Mouse (Mus musculus): ENCODE data around the gene Tuba8. TPM values are rescaled to one million over a fixed set of nuclear protein-coding genes. Genes with fewer than 3 reads are reported as not detected.
A peak's percentile ranks its signal among the peaks of the same experiment; 100 is the strongest.

The Tuba8 gene
- polyA plus RNA-seq, 1 experiment from 2014 or later = 5.4 TPM

GRCm38 (mm10) chr6:121262004-121262403 is 51.5 kb downstream of the Tuba8 start:
- Histone ChIP-seq H3K4me1 (replicated peaks) (no peaks in the 10 kb centered on the region), H3K27ac (replicated peaks) (no peak overlapping the region), H3K4me2 (no peak overlapping the region), H3K36me3 (replicated peaks) (0 out of 2 replicates have a peak, but pooled peaks cover 15% of the 10 kb centered on the region), H3K9ac (no peak overlapping the region), H3K9me3 (replicated peaks) (no peaks in the 10 kb centered on the region), H3K27me3 (no peaks in the 10 kb centered on the region), H3K4me3 (replicated peaks) (no peak overlapping the region)
- ATAC-seq (ENCODE audit: insufficient read depth) = no peak
- WGBS (ENCODE audit: insufficient replicate concordance) = 79% methylated on average over 10 of the region's 10 CpGs

GRCm38 (mm10) chr6:121262496-121262895 is 52.0 kb downstream of the Tuba8 start:
- WGBS (ENCODE audit: insufficient replicate concordance) = 76% methylated on average over 11 of the region's 11 CpGs
- no peak overlapping the region for H3K27ac ChIP-seq (replicated peaks)
- H3K4me2 ChIP-seq = no peak overlapping the region
- no peaks in the 10 kb centered on the region for H3K9me3 ChIP-seq (replicated peaks)
- no peak for ATAC-seq (ENCODE audit: insufficient read depth)
- H3K36me3 ChIP-seq (replicated peaks) = 0 out of 2 replicates have a peak, but pooled peaks cover 15% of the 10 kb centered on the region
- no peaks in the 10 kb centered on the region for H3K27me3 ChIP-seq
- H3K9ac ChIP-seq = no peak overlapping the region
- H3K4me1 ChIP-seq (replicated peaks) = no peaks in the 10 kb centered on the region
- H3K4me3 ChIP-seq (replicated peaks) = no peak overlapping the region

GRCm38 (mm10) chr6:121270156-121270555 is 59.7 kb downstream of the Tuba8 start:
- Histone ChIP-seq H3K9me3 (replicated peaks) (no peaks in the 10 kb centered on the region), H3K4me3 (replicated peaks) (no peak overlapping the region), H3K9ac (no peak overlapping the region), H3K36me3 (replicated peaks) (0 out of 2 replicates have a peak, but pooled peaks cover 8% of the 10 kb centered on the region), H3K4me1 (replicated peaks) (peaks cover 11% of the 10 kb centered on the region), H3K4me2 (no peak overlapping the region), H3K27ac (replicated peaks) (no peak overlapping the region), H3K27me3 (no peaks in the 10 kb centered on the region)
- WGBS (ENCODE audit: insufficient replicate concordance) = 60% methylated on average over 6 of the region's 6 CpGs
- ATAC-seq (ENCODE audit: insufficient read depth) = no peak

- WGBS (ENCODE audit: insufficient replicate concordance) = 6% methylated on average over 4 of the region's 4 CpGs
- peak overlapping the region; percentile 74 for H3K4me3 ChIP-seq (replicated peaks)
These were observed 61.2 kb downstream of the Tuba8 start for GRCm38 (mm10) chr6:121271707-121272074.

GRCm38 (mm10) chr6:121272075-121272800 is 61.7 kb downstream of the Tuba8 start:
- Histone ChIP-seq H3K27me3 (no peaks in the 10 kb centered on the region), H3K9me3 (replicated peaks) (no peaks in the 10 kb centered on the region), H3K36me3 (replicated peaks) (no peaks in the 10 kb centered on the region), H3K4me2 (peak overlapping the region; percentile 81), H3K4me3 (replicated peaks) (peak overlapping the region; percentile 74), H3K27ac (replicated peaks) (peak overlapping the region; percentile 39), H3K4me1 (replicated peaks) (peaks cover 11% of the 10 kb centered on the region), H3K9ac (peak overlapping the region; percentile 52)
- peak; percentile 80 for ATAC-seq (ENCODE audit: insufficient read depth)
- 3% methylated on average over 17 of the region's 17 CpGs for WGBS (ENCODE audit: insufficient replicate concordance)

More at GRCm38 (mm10) chr6:121271707-121272074, 61.2 kb downstream of the Tuba8 start:
- Histone ChIP-seq H3K27me3 (no peaks in the 10 kb centered on the region), H3K9ac (0 out of 2 replicates have a peak overlapping the region, but pooled peaks have one; percentile 52), H3K27ac (replicated peaks) (no peak overlapping the region), H3K9me3 (replicated peaks) (no peaks in the 10 kb centered on the region), H3K4me2 (peak overlapping the region; percentile 81), H3K36me3 (replicated peaks) (no peaks in the 10 kb centered on the region), H3K4me1 (replicated peaks) (peaks cover 11% of the 10 kb centered on the region)
- ATAC-seq (ENCODE audit: insufficient read depth) = no peak

GRCm38 (mm10) chr6:121274356-121274755 is 63.9 kb downstream of the Tuba8 start:
- Histone ChIP-seq H3K9ac (no peak overlapping the region), H3K4me1 (replicated peaks) (peaks cover 11% of the 10 kb centered on the region), H3K4me2 (no peak overlapping the region), H3K27me3 (no peaks in the 10 kb centered on the region), H3K27ac (replicated peaks) (no peak overlapping the region), H3K9me3 (replicated peaks) (no peaks in the 10 kb centered on the region), H3K4me3 (replicated peaks) (no peak overlapping the region), H3K36me3 (replicated peaks) (no peaks in the 10 kb centered on the region)
- ATAC-seq (ENCODE audit: insufficient read depth) = no peak
- 57% methylated on average over 3 of the region's 3 CpGs for WGBS (ENCODE audit: insufficient replicate concordance)

Other genes with a start within 250 kb of the Tuba8 start
- gene Mical3, start 79.7 kb upstream of the Tuba8 start, polyA plus RNA-seq (2015; fragmentation: Nextera tagmentation; extraction: Ambion mirVana) = 8.7 and 11.5 TPM in 2 replicates
- 4.4 and 5.6 TPM in 2 replicates for gene Pex26, start 27.0 kb upstream of the Tuba8 start, polyA plus RNA-seq (2015; fragmentation: Nextera tagmentation; extraction: Ambion mirVana)
- gene Usp18, start 35.2 kb downstream of the Tuba8 start, polyA plus RNA-seq (2015; fragmentation: Nextera tagmentation; extraction: Ambion mirVana) = 9.5 and 10.9 TPM in 2 replicates
- gene Slc6a13, start 89.5 kb downstream of the Tuba8 start, polyA plus RNA-seq (2015; fragmentation: Nextera tagmentation; extraction: Ambion mirVana) = 34.1 and 39.1 TPM in 2 replicates
- 2.5 and 2.9 TPM in 2 replicates for gene Slc6a12, start 132.4 kb downstream of the Tuba8 start, polyA plus RNA-seq (2015; fragmentation: Nextera tagmentation; extraction: Ambion mirVana)

All from liver, embryonic 15.5 days (tissue).